Mouse (Mus musculus) lung, adult 2 months (tissue): ENCODE results near the gene Mgat5. TPM values are rescaled to one million over a fixed set of nuclear protein-coding genes. Genes with fewer than 3 reads are reported as not detected.

Experiments
- DNase-seq: peaks from one replicate; pipeline ENCODE4 v3.0.0; 2022
- H3K4me1 ChIP-seq: fragments of 200-500 bp; 2 replicates; pipeline ENCODE4 v1.6.1; 2011; ENCODE audit warnings: low read length; ENCODE audit not compliant: control insufficient read depth, insufficient read depth
- H3K4me3 ChIP-seq: fragments of 200-500 bp; replicated peaks from 2 replicates; pipeline ENCODE3; 2011; ENCODE audit warnings: low read depth, mild to moderate bottlenecking, control low read depth, low read length; ENCODE audit errors: extremely low read depth
- CTCF ChIP-seq: fragments of 200-500 bp; IDR thresholded peaks from 2 replicates; pipeline ENCODE4 v1.5.1; 2011; ENCODE audit warnings: mild to moderate bottlenecking, low read length, control low read depth; ENCODE audit not compliant: insufficient read depth
- POLR2A ChIP-seq: fragments of 200-500 bp; IDR thresholded peaks from 2 replicates; pipeline ENCODE4 v1.6.1; 2011; ENCODE audit warnings: low read depth, mild to moderate bottlenecking, control low read depth, low read length, borderline replicate concordance; ENCODE audit errors: extremely low read depth
- WGBS: fragments of 180-500 bp; shearing (Covaris S2); methylation state at CpG from one replicate; pipeline ENCODE4 v1.1.7; 2018; 5-methylcytosine and 5-hydroxymethylcytosine counted together
- polyA plus RNA-seq: library from polyadenylated mRNA; depleted of rRNA; stranded (reverse); fragments of >200 nt; gene quantifications from 2 replicates; pipeline ENCODE4 v1.2.3, GENCODE M21; 2012

Mgat5 gene
- polyA plus RNA-seq, 1 experiment: 9.0 TPM

DNA sequence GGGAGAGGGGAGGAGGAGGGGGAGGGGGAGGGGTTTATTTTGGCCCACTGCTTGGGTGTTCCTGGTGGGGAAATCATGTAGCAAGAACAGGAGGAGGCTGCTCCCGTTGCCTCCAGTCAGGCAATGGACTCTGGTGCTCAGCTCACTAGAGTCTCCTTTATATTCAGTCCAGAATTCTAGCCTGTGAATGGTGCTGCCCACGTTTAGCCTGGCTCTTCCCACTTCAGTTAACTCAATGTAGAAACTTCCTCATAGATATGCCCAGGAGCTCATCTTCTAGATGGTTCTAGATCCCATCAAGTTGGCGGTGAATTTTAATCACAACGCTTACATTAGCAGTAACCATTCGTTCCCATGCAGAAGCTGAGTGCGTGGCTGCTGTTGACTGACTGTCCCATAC is 123.0 kb downstream of the Mgat5 start:
- Histone ChIP-seq H3K4me3 (no peak overlapping the region), H3K4me1 (no peaks in the 10 kb centered on the region)
- DNase-seq: no peak
- WGBS: 82% methylated on average over 6 of the region's 6 CpGs
- TF ChIP-seq CTCF (no peak), POLR2A (no peak)

- H3K4me1 ChIP-seq: no peaks in the 10 kb centered on the region
- WGBS: 78% methylated on average over 5 of the region's 5 CpGs
- TF ChIP-seq CTCF (no peak), POLR2A (no peak)
- no peak for DNase-seq
- H3K4me3 ChIP-seq: no peak overlapping the region
Measured at GRCm38 (mm10) chr1:127328354-127328875, 123.6 kb downstream of the Mgat5 start.

DNA sequence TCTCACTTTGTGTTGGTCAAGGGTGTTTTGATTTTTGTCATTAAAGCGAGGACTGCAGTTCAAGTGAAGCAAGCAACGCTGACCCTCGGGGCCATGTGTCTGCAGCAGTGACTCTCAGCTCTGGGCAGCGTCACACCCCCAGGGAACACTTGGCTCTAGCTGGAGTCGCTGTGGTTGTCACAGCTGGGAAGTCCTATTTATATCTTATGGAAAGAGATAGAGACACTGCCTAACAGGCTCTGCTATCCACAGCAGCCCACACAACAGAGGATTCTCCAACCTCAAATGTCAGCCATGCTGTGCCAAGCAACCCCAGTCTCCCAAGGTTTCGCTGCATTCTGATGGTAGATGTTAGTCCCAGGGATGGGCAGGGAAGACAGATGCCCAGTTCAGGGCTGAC is 125.0 kb downstream of the Mgat5 start:
- DNase-seq: no peak
- 73% methylated on average over 6 of the region's 6 CpGs for WGBS
- Histone ChIP-seq H3K4me3 (no peak overlapping the region), H3K4me1 (no peaks in the 10 kb centered on the region)
- TF ChIP-seq POLR2A (no peak), CTCF (no peak)

DNA sequence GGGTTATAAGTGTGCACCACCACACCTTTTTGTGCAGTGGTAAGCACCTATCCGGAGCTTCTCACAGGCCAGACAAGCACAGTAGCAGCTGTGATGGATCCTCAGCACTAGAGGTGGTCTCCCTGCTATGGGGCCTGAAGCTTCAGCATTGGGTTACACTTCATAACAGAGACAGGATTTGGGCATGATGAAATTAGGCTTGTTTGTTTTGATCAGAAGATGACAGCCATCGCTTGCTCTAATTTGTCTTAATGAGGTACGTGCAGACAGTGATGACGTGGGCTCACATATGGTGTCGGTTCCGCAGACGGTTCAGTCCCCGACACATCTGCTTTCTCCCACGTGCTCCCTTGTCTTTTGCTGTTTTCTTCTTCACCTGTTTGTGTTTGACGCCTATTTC is 132.9 kb downstream of the Mgat5 start:
- Histone ChIP-seq H3K4me3 (no peak overlapping the region), H3K4me1 (no peaks in the 10 kb centered on the region)
- no peak for DNase-seq
- TF ChIP-seq POLR2A: no peak
- TF ChIP-seq CTCF: no peak
- 88% methylated on average over 10 of the region's 10 CpGs for WGBS

GRCm38 (mm10) chr1:127338833-127339487 is 134.1 kb downstream of the Mgat5 start:
- no peak for DNase-seq
- H3K4me3 ChIP-seq: no peak overlapping the region
- 54% methylated on average over 9 of the region's 9 CpGs for WGBS
- TF ChIP-seq POLR2A (no peak), CTCF (no peak)
- H3K4me1 ChIP-seq: no peaks in the 10 kb centered on the region

- Histone ChIP-seq H3K4me3 (no peak overlapping the region), H3K4me1 (no peaks in the 10 kb centered on the region)
- no peak for TF ChIP-seq CTCF
- no peak for TF ChIP-seq POLR2A
- WGBS: 85% methylated on average over 9 of the region's 9 CpGs
- DNase-seq: no peak
Measured at GRCm38 (mm10) chr1:127340296-127340695, 135.5 kb downstream of the Mgat5 start.

DNA sequence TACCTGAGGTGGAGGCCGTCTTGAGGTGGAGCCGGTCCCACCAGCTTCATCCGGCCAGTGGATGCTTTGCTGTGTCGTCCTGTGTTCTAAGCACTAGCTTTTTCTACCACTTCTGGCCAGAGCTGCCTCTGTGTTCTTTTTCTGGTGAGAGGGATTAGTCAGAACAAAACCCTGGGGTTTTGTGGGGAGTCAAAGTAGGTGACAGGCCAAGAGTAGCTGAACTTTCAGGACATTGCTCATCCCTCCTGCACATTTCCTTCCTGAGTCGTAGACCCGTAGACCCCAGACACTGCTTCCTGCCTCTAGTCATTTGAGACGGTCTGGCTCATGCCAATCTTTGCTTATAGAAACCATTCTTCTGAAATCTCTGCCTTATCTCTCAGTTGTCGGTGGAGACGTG is 140.1 kb downstream of the Mgat5 start:
- no peak for DNase-seq
- Histone ChIP-seq H3K4me1 (peaks cover 5% of the 10 kb centered on the region), H3K4me3 (no peak overlapping the region)
- TF ChIP-seq POLR2A (no peak), CTCF (no peak)
- WGBS: 54% methylated on average over 9 of the region's 9 CpGs

DNA sequence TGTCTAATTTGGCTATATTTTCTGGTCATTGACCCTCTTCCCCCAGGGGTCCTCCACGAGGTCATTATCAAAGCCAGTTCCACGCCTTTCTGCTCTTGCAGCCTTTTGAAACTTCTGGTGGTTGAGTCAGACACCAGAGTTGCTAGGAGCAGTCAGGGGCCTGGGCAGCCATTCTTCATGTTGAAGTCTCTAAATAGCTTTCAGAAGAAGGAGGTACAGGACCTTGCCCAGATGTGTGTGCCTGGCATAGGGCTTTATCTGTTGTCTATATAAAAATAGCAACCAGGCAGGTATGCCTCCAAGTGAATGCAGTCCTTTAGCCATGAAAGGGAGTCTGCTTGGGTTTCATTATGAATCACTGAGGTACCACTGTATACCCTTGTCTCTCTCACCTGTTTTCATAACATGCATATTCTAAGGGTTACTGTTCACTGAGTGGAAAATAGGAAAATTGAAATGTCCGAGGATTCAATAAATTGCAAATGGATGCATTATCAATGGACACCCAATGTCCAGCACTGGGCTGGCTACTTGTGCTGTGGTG is 141.9 kb downstream of the Mgat5 start:
- DNase-seq: no peak
- no peak for TF ChIP-seq CTCF
- no peak for TF ChIP-seq POLR2A
- Histone ChIP-seq H3K4me1 (peaks cover 5% of the 10 kb centered on the region), H3K4me3 (no peak overlapping the region)
- WGBS: 85% methylated on average over 3 of the region's 3 CpGs

DNA sequence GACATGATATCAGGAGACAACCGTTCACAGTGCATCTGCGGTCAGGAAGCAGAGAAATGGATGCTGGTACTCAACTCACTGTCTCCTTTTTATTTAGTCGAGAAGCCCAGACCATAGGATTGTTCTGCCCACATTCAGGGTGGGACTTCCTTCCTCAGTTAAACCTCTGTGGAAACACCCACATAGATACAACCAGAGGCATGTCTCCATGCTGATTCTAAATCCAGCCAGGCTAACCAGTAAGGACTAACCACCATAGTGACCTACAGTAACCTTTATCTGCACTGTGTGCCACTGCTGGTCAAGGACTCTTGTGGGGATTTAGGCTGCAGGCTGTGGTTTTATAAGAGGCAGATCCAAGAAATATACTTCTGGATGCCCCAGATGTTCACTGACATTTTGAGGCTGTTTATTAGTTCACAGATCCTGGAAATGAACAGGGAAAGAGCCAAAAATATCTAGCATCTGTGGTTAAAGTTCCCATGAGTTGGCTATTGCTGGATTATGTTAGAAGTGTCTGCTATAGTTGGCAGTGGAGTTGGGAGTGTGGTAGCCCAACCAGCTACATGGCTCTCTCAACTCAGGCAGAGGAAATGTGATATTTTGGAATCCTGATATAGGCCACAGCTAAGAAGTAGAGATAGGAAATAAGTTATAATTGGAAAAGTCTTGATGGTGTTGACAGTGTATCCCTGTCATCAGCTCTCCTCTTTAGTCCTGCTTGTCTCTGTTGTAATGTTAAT is 143.2 kb downstream of the Mgat5 start:
- no peak for DNase-seq
- Histone ChIP-seq H3K4me3 (no peak overlapping the region), H3K4me1 (peaks cover 5% of the 10 kb centered on the region)
- no peak for TF ChIP-seq CTCF
- no peak for TF ChIP-seq POLR2A
- 73% methylated on average over 3 of the region's 3 CpGs for WGBS

GRCm38 (mm10) chr1:127348642-127349341 is 144.0 kb downstream of the Mgat5 start:
- peaks cover 5% of the 10 kb centered on the region for H3K4me1 ChIP-seq
- TF ChIP-seq CTCF (no peak), POLR2A (no peak)
- no peak overlapping the region for H3K4me3 ChIP-seq
- 58% methylated on average over 9 of the region's 9 CpGs for WGBS
- no peak for DNase-seq
